Mouse (Mus musculus) small intestine, adult 2 months (tissue): Measurements from ENCODE around the gene Bcl2l12. TPM values are rescaled to one million over a fixed set of nuclear protein-coding genes. Genes with fewer than 3 reads are reported as not detected.

Experiments used
- H3K27ac ChIP-seq: fragments of 200-500 bp; 2 replicates; pipeline ENCODE4 v1.5.1; 2012; ENCODE audit warnings: low read depth, low read length, control low read depth, inconsistent platforms; ENCODE audit not compliant: insufficient read depth
- H3K27me3 ChIP-seq: fragments of 200-500 bp; 2 replicates; pipeline ENCODE4 v1.6.1; 2012; ENCODE audit warnings: mild to moderate bottlenecking, moderate library complexity, low read length, inconsistent platforms; ENCODE audit not compliant: control insufficient read depth, insufficient read depth
- H3K36me3 ChIP-seq: fragments of 200-500 bp; 2 replicates; pipeline ENCODE4 v1.6.1; 2012; ENCODE audit warnings: mild to moderate bottlenecking, low read length, control low read depth, inconsistent platforms; ENCODE audit not compliant: control insufficient read depth, insufficient read depth
- H3K4me1 ChIP-seq: fragments of 200-500 bp; 2 replicates; pipeline ENCODE4 v1.6.1; 2012; ENCODE audit warnings: low read length, inconsistent platforms, mixed read lengths; ENCODE audit not compliant: control insufficient read depth, insufficient read depth, insufficient read length
- H3K4me3 ChIP-seq: fragments of 200-500 bp; 2 replicates; pipeline ENCODE4 v1.5.1; 2012; ENCODE audit warnings: low read depth, mild to moderate bottlenecking, control low read depth, inconsistent platforms, low read length, moderate library complexity
- CTCF ChIP-seq: fragments of 200-500 bp; IDR thresholded peaks from 2 replicates; pipeline ENCODE4 v1.5.1; 2012; ENCODE audit warnings: low read depth, mild to moderate bottlenecking, control low read depth, inconsistent platforms, low read length, moderate library complexity, mixed read lengths; ENCODE audit not compliant: insufficient replicate concordance, insufficient read length; ENCODE audit errors: extremely low read depth
- POLR2A ChIP-seq: fragments of 200-500 bp; IDR thresholded peaks from 2 replicates; pipeline ENCODE4 v1.6.1; 2012; ENCODE audit warnings: low read depth, mild to moderate bottlenecking, control low read depth, inconsistent platforms, low read length, moderate library complexity
- whole genome bisulfite sequencing: fragments of 180-500 bp; shearing (Covaris S2); methylation state at CpG from one replicate; pipeline ENCODE4 v1.1.7; 2018; 5-methylcytosine and 5-hydroxymethylcytosine counted together
- polyA plus RNA-seq: library from polyadenylated mRNA; depleted of rRNA; stranded (reverse); fragments of >200 nt; gene quantifications from 2 replicates; pipeline ENCODE4 v1.2.3, GENCODE M21; 2012; rRNA removed

Gene Bcl2l12
- polyA plus RNA-seq, 1 experiment: 16.3 TPM

DNA sequence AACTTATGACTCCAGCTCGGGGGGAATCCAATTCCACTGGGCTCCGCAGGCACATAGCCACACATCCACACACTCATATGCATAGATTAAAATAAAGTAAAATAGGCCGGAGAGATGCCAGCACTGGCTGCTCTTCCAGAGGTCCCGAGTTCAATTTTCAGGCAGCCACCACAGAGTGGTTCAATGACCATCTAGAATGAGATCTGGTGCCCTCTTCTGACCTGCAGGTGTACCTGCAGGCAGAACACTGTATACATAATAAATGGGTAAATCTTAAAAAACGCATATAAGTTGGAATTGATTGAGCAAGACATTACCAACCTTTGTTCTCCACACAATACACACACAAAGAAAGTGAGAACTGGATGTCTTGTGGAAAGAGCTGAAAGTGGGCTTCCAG, 42.9 kb downstream of the Bcl2l12 start:
- TF ChIP-seq POLR2A (no peak), CTCF (peak; percentile 31; the same call in 1 of the 2 replicates)
- 38% methylated on average over 5 of the region's 5 CpGs for WGBS
- H3K4me1 ChIP-seq: no peaks in the 10 kb centered on the region
- no peaks in the 10 kb centered on the region for H3K36me3 ChIP-seq
- no peak overlapping the region for H3K27ac ChIP-seq
- H3K27me3 ChIP-seq: no peaks in the 10 kb centered on the region
- H3K4me3 ChIP-seq: no peak overlapping the region

DNA sequence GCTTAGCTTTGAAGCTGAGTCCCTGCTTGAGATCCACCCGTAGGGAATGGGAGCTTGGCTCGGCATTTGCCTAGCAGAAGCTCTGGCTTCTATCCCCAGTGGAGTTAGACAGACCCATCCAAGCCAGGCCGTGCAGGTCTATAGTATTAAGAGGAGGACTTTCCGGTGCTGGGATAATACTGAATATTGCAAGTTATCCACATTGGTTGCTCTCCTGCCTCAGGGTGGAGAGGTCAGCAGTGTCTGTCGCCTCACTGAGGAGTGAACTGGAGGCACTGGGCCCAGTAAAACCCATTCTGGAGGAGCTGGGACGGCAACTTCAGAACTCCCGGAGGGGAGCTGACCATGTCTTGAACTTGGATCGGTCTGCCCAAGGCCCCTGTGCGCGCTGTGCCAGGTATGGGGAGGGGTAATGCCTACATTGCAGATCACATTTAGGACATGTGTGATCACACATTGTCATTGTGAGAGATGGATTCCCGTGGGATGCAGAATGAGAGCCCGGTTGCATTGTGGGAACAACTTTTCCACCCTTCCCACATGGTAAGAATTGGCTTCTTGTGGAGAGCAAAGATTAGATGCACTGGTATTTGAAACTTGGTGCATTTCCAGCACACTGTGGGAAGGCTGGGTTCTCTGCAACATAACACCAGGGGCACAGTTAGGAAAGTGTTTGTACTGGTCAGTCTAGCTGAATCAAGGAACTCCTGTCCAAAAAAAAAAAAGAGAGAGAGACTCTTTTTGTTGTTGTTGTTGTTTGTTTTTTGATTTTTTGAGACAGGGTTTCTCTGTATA, 44.2 kb downstream of the Bcl2l12 start:
- Histone ChIP-seq H3K27ac (no peak overlapping the region), H3K36me3 (no peaks in the 10 kb centered on the region), H3K4me3 (no peak overlapping the region), H3K4me1 (no peaks in the 10 kb centered on the region), H3K27me3 (no peaks in the 10 kb centered on the region)
- WGBS: 87% methylated on average over 12 of the region's 12 CpGs
- TF ChIP-seq POLR2A: no peak
- no peak for TF ChIP-seq CTCF

DNA sequence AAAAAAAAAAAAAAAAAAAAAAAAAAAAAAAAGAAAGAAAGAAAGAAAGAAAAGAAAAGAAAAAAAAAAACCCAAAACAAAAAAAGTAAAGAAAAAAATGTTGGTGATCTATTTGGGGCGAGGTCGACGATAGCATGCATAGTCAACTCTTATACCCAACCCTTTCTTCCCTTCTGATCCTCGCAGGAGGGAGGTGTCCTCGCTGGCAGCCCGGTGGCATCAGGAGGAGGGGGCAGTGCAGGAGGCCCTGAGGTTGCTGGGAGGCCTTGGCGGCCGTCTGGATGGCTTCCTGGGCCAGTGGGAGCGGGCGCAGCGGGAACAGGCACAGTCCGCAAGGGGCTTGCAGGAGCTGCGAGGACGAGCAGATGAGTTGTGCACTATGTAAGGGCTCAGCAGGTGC, 45.0 kb downstream of the Bcl2l12 start:
- TF ChIP-seq POLR2A: no peak
- no peak for TF ChIP-seq CTCF
- H3K4me1 ChIP-seq: no peaks in the 10 kb centered on the region
- H3K36me3 ChIP-seq: no peaks in the 10 kb centered on the region
- H3K4me3 ChIP-seq: no peak overlapping the region
- H3K27ac ChIP-seq: no peak overlapping the region
- H3K27me3 ChIP-seq: no peaks in the 10 kb centered on the region
- 78% methylated on average over 14 of the region's 14 CpGs for WGBS

GRCm38 (mm10) chr7:44952611-44953306, 45.8 kb downstream of the Bcl2l12 start:
- H3K4me1 ChIP-seq: no peaks in the 10 kb centered on the region
- WGBS: 5% methylated on average over 24 of the region's 24 CpGs
- TF ChIP-seq CTCF (no peak), POLR2A (no peak)
- H3K27ac ChIP-seq: peak overlapping the region; percentile 15; the same call in 1 of the 2 replicates
- H3K4me3 ChIP-seq: peak overlapping the region; percentile 66
- H3K27me3 ChIP-seq: no peaks in the 10 kb centered on the region
- H3K36me3 ChIP-seq: no peaks in the 10 kb centered on the region

GRCm38 (mm10) chr7:44951960-44952359, 46.6 kb downstream of the Bcl2l12 start:
- 1% methylated on average over 10 of the region's 10 CpGs for WGBS
- no peak for TF ChIP-seq POLR2A
- TF ChIP-seq CTCF: no peak
- H3K27ac ChIP-seq: peak overlapping the region; percentile 15; the same call in 1 of the 2 replicates

GRCm38 (mm10) chr7:44949922-44950321, 48.6 kb downstream of the Bcl2l12 start:
- no peak overlapping the region for H3K4me3 ChIP-seq
- 50% methylated on average over 6 of the region's 6 CpGs for WGBS
- no peak overlapping the region for H3K27ac ChIP-seq
- H3K4me1 ChIP-seq: no peaks in the 10 kb centered on the region
- H3K27me3 ChIP-seq: no peaks in the 10 kb centered on the region
- TF ChIP-seq CTCF: no peak
- TF ChIP-seq POLR2A: no peak
- H3K36me3 ChIP-seq: no peaks in the 10 kb centered on the region

More at GRCm38 (mm10) chr7:44951960-44952359, 46.6 kb downstream of the Bcl2l12 start:
- Histone ChIP-seq H3K36me3 (no peaks in the 10 kb centered on the region), H3K4me1 (no peaks in the 10 kb centered on the region), H3K4me3 (peak overlapping the region; percentile 66), H3K27me3 (no peaks in the 10 kb centered on the region)

GRCm38 (mm10) chr7:44942904-44943303, 55.6 kb downstream of the Bcl2l12 start, which contains the start of gene Tsks:
Gene Tsks, plus strand, starts transcription at chr7:44943204.
- no peak for TF ChIP-seq POLR2A
- no peak for TF ChIP-seq CTCF
- no peaks in the 10 kb centered on the region for H3K36me3 ChIP-seq
- 81% methylated on average over 7 of the region's 7 CpGs for WGBS
- H3K4me3 ChIP-seq: no peak within 1 kb of the TSS
- no peaks in the 10 kb centered on the region for H3K27me3 ChIP-seq
- H3K27ac ChIP-seq: no peak within 1 kb of the TSS
- no peaks in the 10 kb centered on the region for H3K4me1 ChIP-seq

Other genes starting within 250 kb of the Bcl2l12 start
- gene Zfp473, start 247.7 kb downstream of the Bcl2l12 start, polyA plus RNA-seq: 0.08 and 0.19 TPM in 2 replicates
- 30.9 and 53.3 TPM in 2 replicates for gene Nup62, start 182.6 kb downstream of the Bcl2l12 start, polyA plus RNA-seq
- gene Il4i1, start 182.3 kb downstream of the Bcl2l12 start, polyA plus RNA-seq: 8.0 and 13.8 TPM in 2 replicates
- 83.9 and 102 TPM in 2 replicates for gene Atf5, start 182.1 kb downstream of the Bcl2l12 start, polyA plus RNA-seq
- gene Akt1s1, start 149.7 kb downstream of the Bcl2l12 start, polyA plus RNA-seq: 180 and 283 TPM in 2 replicates
- 32.1 and 63.2 TPM in 2 replicates for gene Tbc1d17, start 149.6 kb downstream of the Bcl2l12 start, polyA plus RNA-seq
- gene Pnkp, start 141.6 kb downstream of the Bcl2l12 start, polyA plus RNA-seq: 36.9 and 84.2 TPM in 2 replicates
- 82.3 and 141 TPM in 2 replicates for gene Ptov1, start 128.9 kb downstream of the Bcl2l12 start, polyA plus RNA-seq
- 85.8 and 208 TPM in 2 replicates for gene Med25, start 106.0 kb downstream of the Bcl2l12 start, polyA plus RNA-seq
- gene Fuz, start 102.6 kb downstream of the Bcl2l12 start, polyA plus RNA-seq: 15.8 and 27.5 TPM in 2 replicates
- gene Ap2a1, start 69.2 kb downstream of the Bcl2l12 start, polyA plus RNA-seq: 49.8 and 85.2 TPM in 2 replicates
- not detected in 2 replicates for gene Tsks, start 55.5 kb downstream of the Bcl2l12 start, polyA plus RNA-seq
- gene Cpt1c, start 23.9 kb downstream of the Bcl2l12 start, polyA plus RNA-seq: 5.2 and 7.6 TPM in 2 replicates
- 50.0 and 68.6 TPM in 2 replicates for gene Prmt1, start 12.1 kb downstream of the Bcl2l12 start, polyA plus RNA-seq
- 52.9 and 91.0 TPM in 2 replicates for gene Irf3, start 1.1 kb downstream of the Bcl2l12 start, polyA plus RNA-seq
- gene Scaf1, start 17.7 kb upstream of the Bcl2l12 start, polyA plus RNA-seq: 39.8 and 73.0 TPM in 2 replicates
- 49.3 and 67.9 TPM in 2 replicates for gene Rras, start 19.2 kb upstream of the Bcl2l12 start, polyA plus RNA-seq
- gene Prr12, start 54.2 kb upstream of the Bcl2l12 start, polyA plus RNA-seq: 8.1 and 13.2 TPM in 2 replicates
- gene Nosip, start 63.7 kb upstream of the Bcl2l12 start, polyA plus RNA-seq: 39.3 and 92.7 TPM in 2 replicates
- gene Prrg2, start 64.0 kb upstream of the Bcl2l12 start, polyA plus RNA-seq: 81.7 and 172 TPM in 2 replicates
- gene Rcn3, start 93.5 kb upstream of the Bcl2l12 start, polyA plus RNA-seq: 40.0 and 49.9 TPM in 2 replicates
- gene Fcgrt, start 105.1 kb upstream of the Bcl2l12 start, polyA plus RNA-seq: 47.9 and 78.3 TPM in 2 replicates
- gene Rps11, start 125.7 kb upstream of the Bcl2l12 start, polyA plus RNA-seq: 159 and 207 TPM in 2 replicates
- 1,193 and 1,266 TPM in 2 replicates for gene Rpl13a, start 130.0 kb upstream of the Bcl2l12 start, polyA plus RNA-seq
- gene Gm45713, start 137.5 kb upstream of the Bcl2l12 start, polyA plus RNA-seq: 1.5 TPM in 1 of 2 replicates, not detected in the other
- 22.1 and 45.8 TPM in 2 replicates for gene Flt3l, start 137.7 kb upstream of the Bcl2l12 start, polyA plus RNA-seq
- 25.3 and 48.5 TPM in 2 replicates for gene Pih1d1, start 155.6 kb upstream of the Bcl2l12 start, polyA plus RNA-seq
- 133 and 253 TPM in 2 replicates for gene Aldh16a1, start 155.9 kb upstream of the Bcl2l12 start, polyA plus RNA-seq
- 0.03 and 0.09 TPM in 2 replicates for gene Slc17a7, start 165.2 kb upstream of the Bcl2l12 start, polyA plus RNA-seq
- gene Gfy, start 180.9 kb upstream of the Bcl2l12 start, polyA plus RNA-seq: not detected in 2 replicates
- not detected in 2 replicates for gene Pth2, start 182.3 kb upstream of the Bcl2l12 start, polyA plus RNA-seq
- not detected in 2 replicates for gene Ccdc155, start 206.2 kb upstream of the Bcl2l12 start, polyA plus RNA-seq
- 0.24 and 0.84 TPM in 2 replicates for gene Dkkl1, start 213.4 kb upstream of the Bcl2l12 start, polyA plus RNA-seq
- 8.0 and 32.2 TPM in 2 replicates for gene Tead2, start 217.0 kb upstream of the Bcl2l12 start, polyA plus RNA-seq
- gene Cd37, start 240.4 kb upstream of the Bcl2l12 start, polyA plus RNA-seq: 33.4 and 63.6 TPM in 2 replicates
- not detected in 2 replicates for gene Slc6a16, start 242.4 kb upstream of the Bcl2l12 start, polyA plus RNA-seq